Mouse (Mus musculus): ENCODE results near the gene Ifnar2. TPM values are rescaled to one million over a fixed set of nuclear protein-coding genes. Genes with fewer than 3 reads are reported as not detected.

Ifnar2 gene
- polyA plus RNA-seq, 1 experiment from 2014 or later, result 54.6 TPM

GRCm38 (mm10) chr16:91452363-91452896 lies 79.8 kb downstream of the Ifnar2 start:
- H3K27me3 ChIP-seq, result no peaks in the 10 kb centered on the region
- H3K4me3 ChIP-seq, result no peak overlapping the region
- no peaks in the 10 kb centered on the region for H3K36me3 ChIP-seq
- no peak overlapping the region for H3K27ac ChIP-seq
- H3K4me2 ChIP-seq (replicated peaks), result no peak overlapping the region
- no peak overlapping the region for H3K9ac ChIP-seq
- peaks cover 9% of the 10 kb centered on the region for H3K4me1 ChIP-seq
- no peak; the same call in 1 of the 2 replicates for ATAC-seq (ENCODE audit: low FRiP score, low read depth)
- WGBS, result 43% methylated on average over 6 of the region's 6 CpGs
- H3K9me3 ChIP-seq, result no peaks in the 10 kb centered on the region

Other genes with a start within 250 kb of the Ifnar2 start
- gene Olig2, start 147.3 kb upstream of the Ifnar2 start, polyA plus RNA-seq (2015; fragmentation: Nextera tagmentation; extraction: Ambion mirVana), result not detected in 2 replicates
- 0.09 and 0.22 TPM in 2 replicates for gene Olig1, start 103.0 kb upstream of the Ifnar2 start, polyA plus RNA-seq (2015; fragmentation: Nextera tagmentation; extraction: Ambion mirVana)
- not detected in 2 replicates for gene Gm21970, start 18.9 kb downstream of the Ifnar2 start, polyA plus RNA-seq (2015; fragmentation: Nextera tagmentation; extraction: Ambion mirVana)
- gene Il10rb, start 33.4 kb downstream of the Ifnar2 start, polyA plus RNA-seq (2015; fragmentation: Nextera tagmentation; extraction: Ambion mirVana), result 15.6 and 18.2 TPM in 2 replicates
- 63.5 and 67.1 TPM in 2 replicates for gene Ifnar1, start 112.5 kb downstream of the Ifnar2 start, polyA plus RNA-seq (2015; fragmentation: Nextera tagmentation; extraction: Ambion mirVana)
- gene Ifngr2, start 174.3 kb downstream of the Ifnar2 start, polyA plus RNA-seq (2015; fragmentation: Nextera tagmentation; extraction: Ambion mirVana), result 48.1 and 49.6 TPM in 2 replicates
- gene Tmem50b, start 225.0 kb downstream of the Ifnar2 start, polyA plus RNA-seq (2015; fragmentation: Nextera tagmentation; extraction: Ambion mirVana), result 29.9 and 31.5 TPM in 2 replicates
- 3.8 and 5.2 TPM in 2 replicates for gene Dnajc28, start 246.2 kb downstream of the Ifnar2 start, polyA plus RNA-seq (2015; fragmentation: Nextera tagmentation; extraction: Ambion mirVana)

Data from limb, embryonic 13.5 days (tissue).